Mouse (Mus musculus): Measurements from ENCODE around the gene Tuba1a. TPM values are rescaled to one million over a fixed set of nuclear protein-coding genes. Genes with fewer than 3 reads are reported as not detected.
"Not testable (repeated sequence)": the region's sequence is repeated elsewhere in the genome, so short reads cannot be mapped to it uniquely, and the experiment has no call there.

The Tuba1a gene
- total and polyA plus RNA-seq, 2 experiments from 2014 or later = 15,641 to 20,461 TPM

DNA sequence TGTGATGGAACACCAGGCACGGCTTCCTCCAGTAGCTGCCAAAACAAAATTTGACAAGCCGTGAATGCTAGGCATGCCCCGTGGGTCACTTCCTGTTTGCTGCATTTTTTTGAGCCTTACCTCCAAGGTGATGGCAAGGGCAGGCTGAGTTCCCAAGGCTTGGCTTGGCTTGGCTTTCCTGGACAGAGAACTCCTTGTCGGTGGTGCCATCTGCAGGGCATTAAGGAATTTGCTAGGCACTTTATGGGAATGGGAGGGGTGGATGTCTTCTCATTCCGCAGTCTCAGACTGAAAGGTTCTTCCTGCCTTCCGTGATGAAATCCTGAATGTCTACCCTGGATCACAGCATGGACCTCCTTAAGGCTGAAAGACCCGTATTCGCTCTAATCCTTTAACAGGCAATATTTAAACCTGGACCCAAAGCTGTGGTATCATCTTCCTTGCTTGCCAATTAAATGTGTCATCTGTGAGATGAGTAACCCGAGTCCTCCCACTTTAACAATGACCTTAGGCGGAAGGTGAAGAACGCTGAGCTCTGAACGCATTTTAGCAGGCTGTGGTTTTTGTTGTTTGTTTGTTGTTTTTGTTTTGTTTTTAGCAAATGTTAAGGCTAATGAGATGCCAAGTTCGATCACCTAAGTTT lies 24.8 kb downstream of the Tuba1a start:
- 0 out of 2 replicates have a peak, but pooled peaks cover 4% of the 10 kb centered on the region for H3K4me1 ChIP-seq (ENCODE audit: insufficient read depth, low read length)
- peaks cover 4% of the 10 kb centered on the region; the same call in 1 of the 2 replicates for H3K36me3 ChIP-seq (ENCODE audit: insufficient read depth, low read length)
- DNase-seq (ENCODE audit: low spot score) (peak; percentile 90), ATAC-seq (ENCODE audit: low FRiP score) (peak; percentile 69; the same call in 1 of the 2 replicates)
- peak overlapping the region; percentile 13; the same call in 1 of the 2 replicates for H3K4me2 ChIP-seq (ENCODE audit: low read depth, low read length, poor library complexity, severe bottlenecking)
- no peaks in the 10 kb centered on the region for H3K9me3 ChIP-seq (ENCODE audit: low read length)
- H3K9ac ChIP-seq (replicated peaks; ENCODE audit: low read length, poor library complexity, severe bottlenecking) = no peak overlapping the region
- TF ChIP-seq CTCF (IDR thresholded peaks at IDR 0.05) = peak; percentile 89
- no peaks in the 10 kb centered on the region for H3K27me3 ChIP-seq (ENCODE audit: insufficient read depth, low read length)
- no peak overlapping the region for H3K27ac ChIP-seq (ENCODE audit: low read depth, low read length)
- WGBS = 15% methylated on average over 13 of the region's 13 CpGs
- H3K4me3 ChIP-seq (ENCODE audit: low read depth, low read length) = no peak overlapping the region

DNA sequence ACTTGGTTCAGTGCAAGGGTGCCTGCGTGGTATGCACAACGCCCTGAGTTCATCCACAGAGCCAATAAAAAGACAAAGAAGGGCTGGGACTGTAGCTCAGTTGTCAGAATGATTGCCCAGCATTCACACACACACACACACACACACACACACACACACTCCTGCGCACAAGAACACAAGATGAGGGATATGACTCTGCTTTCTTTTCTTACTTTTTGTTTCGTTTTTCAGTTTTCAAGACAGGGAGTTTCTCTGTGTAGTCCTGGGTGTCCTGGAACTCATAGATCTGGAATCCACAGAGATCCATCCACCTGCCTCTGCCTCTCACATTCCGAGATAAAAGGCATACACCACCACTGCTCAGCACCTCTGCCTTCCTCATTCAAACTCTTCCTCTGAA lies 25.9 kb downstream of the Tuba1a start:
- no peak overlapping the region for H3K4me3 ChIP-seq (ENCODE audit: low read depth, low read length)
- no peak for TF ChIP-seq CTCF (IDR thresholded peaks at IDR 0.05)
- WGBS = 84% methylated on average over 5 of the region's 5 CpGs
- peaks cover 4% of the 10 kb centered on the region; the same call in 1 of the 2 replicates for H3K36me3 ChIP-seq (ENCODE audit: insufficient read depth, low read length)
- H3K27ac ChIP-seq (ENCODE audit: low read depth, low read length) = no peak overlapping the region
- H3K4me2 ChIP-seq (ENCODE audit: low read depth, low read length, poor library complexity, severe bottlenecking) = no peak overlapping the region
- DNase-seq (ENCODE audit: low spot score) = no peak
- H3K9me3 ChIP-seq (ENCODE audit: low read length) = no peaks in the 10 kb centered on the region
- 0 out of 2 replicates have a peak, but pooled peaks cover 4% of the 10 kb centered on the region for H3K4me1 ChIP-seq (ENCODE audit: insufficient read depth, low read length)
- ATAC-seq (ENCODE audit: low FRiP score) = no peak
- H3K9ac ChIP-seq (replicated peaks; ENCODE audit: low read length, poor library complexity, severe bottlenecking) = no peak overlapping the region
- H3K27me3 ChIP-seq (ENCODE audit: insufficient read depth, low read length) = no peaks in the 10 kb centered on the region

DNA sequence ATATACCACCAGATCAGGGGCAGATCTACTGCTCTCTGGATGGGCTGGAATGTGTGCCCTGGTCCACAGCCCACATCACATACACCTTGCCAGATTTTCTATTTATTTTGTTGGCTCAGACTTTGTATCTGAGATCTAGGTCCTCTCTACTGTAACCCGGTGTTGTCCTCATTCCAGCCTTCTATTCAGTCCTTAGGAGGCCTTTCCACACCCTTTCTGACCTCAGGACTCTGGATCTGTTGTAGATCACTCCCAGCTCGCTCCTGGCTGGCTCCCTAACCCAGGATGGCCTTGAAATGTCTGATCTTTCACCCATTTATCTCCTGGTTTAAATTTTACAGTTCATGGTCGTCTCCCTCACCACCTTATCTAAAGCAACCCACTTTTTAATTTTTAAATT lies 28.8 kb downstream of the Tuba1a start:
- Histone ChIP-seq H3K4me1 (ENCODE audit: insufficient read depth, low read length) (no peaks in the 10 kb centered on the region), H3K36me3 (ENCODE audit: insufficient read depth, low read length) (no peaks in the 10 kb centered on the region), H3K27ac (ENCODE audit: low read depth, low read length) (no peak overlapping the region), H3K4me2 (ENCODE audit: low read depth, low read length, poor library complexity, severe bottlenecking) (no peak overlapping the region), H3K27me3 (ENCODE audit: insufficient read depth, low read length) (no peaks in the 10 kb centered on the region), H3K9ac (replicated peaks; ENCODE audit: low read length, poor library complexity, severe bottlenecking) (no peak overlapping the region), H3K4me3 (ENCODE audit: low read depth, low read length) (no peak overlapping the region), H3K9me3 (ENCODE audit: low read length) (no peaks in the 10 kb centered on the region)
- no peak for TF ChIP-seq CTCF (IDR thresholded peaks at IDR 0.05)
- 71% methylated on average over 3 of the region's 3 CpGs for WGBS
- DNase-seq (ENCODE audit: low spot score) (no peak), ATAC-seq (ENCODE audit: low FRiP score) (no peak)

DNA sequence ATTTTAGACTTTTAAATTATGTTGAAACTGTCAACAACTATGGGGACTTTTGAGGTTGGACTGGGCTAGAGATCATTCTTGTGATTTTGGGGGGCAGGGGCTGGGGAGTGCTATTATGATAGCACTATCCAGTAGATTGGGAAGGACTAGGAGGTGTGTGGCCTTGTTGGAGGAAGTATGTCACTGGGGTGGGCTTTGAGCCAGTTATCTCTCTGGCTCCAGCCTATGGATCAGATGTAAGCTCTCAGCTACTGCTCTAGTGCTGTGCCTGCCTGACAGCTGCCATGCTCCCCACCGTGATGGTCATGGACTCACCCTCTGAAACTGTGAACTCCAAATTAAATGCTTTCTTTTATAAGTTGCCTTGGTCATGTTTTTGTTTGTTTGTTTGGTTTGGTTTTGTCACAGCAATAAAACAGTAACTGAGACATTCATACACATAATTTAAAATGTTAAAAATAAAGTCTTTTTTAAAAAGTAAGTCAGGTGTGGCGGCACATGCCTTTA lies 30.4 kb downstream of the Tuba1a start:
- TF ChIP-seq CTCF (IDR thresholded peaks at IDR 0.05) = no peak
- ATAC-seq (ENCODE audit: low FRiP score) (no peak), DNase-seq (ENCODE audit: low spot score) (no peak)
- Histone ChIP-seq H3K9ac (replicated peaks; ENCODE audit: low read length, poor library complexity, severe bottlenecking) (no peak overlapping the region), H3K36me3 (ENCODE audit: insufficient read depth, low read length) (no peaks in the 10 kb centered on the region), H3K27ac (ENCODE audit: low read depth, low read length) (no peak overlapping the region), H3K4me2 (ENCODE audit: low read depth, low read length, poor library complexity, severe bottlenecking) (no peak overlapping the region), H3K27me3 (ENCODE audit: insufficient read depth, low read length) (no peaks in the 10 kb centered on the region), H3K4me3 (ENCODE audit: low read depth, low read length) (no peak overlapping the region), H3K9me3 (ENCODE audit: low read length) (no peaks in the 10 kb centered on the region), H3K4me1 (ENCODE audit: insufficient read depth, low read length) (no peaks in the 10 kb centered on the region)
- 80% methylated on average over 2 of the region's 2 CpGs for whole genome bisulfite sequencing

DNA sequence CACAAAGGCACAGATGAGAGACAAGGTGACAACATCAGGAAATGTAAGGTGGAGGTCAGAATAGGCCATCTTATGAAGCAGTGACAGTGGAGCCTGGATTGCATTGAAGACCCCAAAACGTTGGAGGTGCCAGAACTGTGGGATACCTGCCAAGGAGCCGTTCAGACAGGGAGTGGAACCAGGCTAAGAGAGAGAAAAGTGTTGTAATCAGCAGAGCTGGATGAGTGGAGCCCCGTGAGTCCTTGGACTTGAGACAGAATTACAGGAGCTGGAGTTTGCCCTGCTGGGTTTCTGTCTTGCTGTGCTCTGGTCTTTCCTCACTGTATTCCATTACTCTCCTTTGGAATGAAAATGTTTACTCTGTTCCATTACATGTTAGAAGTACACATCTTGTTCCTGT lies 30.9 kb downstream of the Tuba1a start:
- Histone ChIP-seq H3K9ac (replicated peaks; ENCODE audit: low read length, poor library complexity, severe bottlenecking) (no peak overlapping the region), H3K27me3 (ENCODE audit: insufficient read depth, low read length) (no peaks in the 10 kb centered on the region), H3K4me1 (ENCODE audit: insufficient read depth, low read length) (no peaks in the 10 kb centered on the region), H3K9me3 (ENCODE audit: low read length) (no peaks in the 10 kb centered on the region), H3K4me3 (ENCODE audit: low read depth, low read length) (no peak overlapping the region), H3K4me2 (ENCODE audit: low read depth, low read length, poor library complexity, severe bottlenecking) (no peak overlapping the region), H3K36me3 (ENCODE audit: insufficient read depth, low read length) (no peaks in the 10 kb centered on the region), H3K27ac (ENCODE audit: low read depth, low read length) (no peak overlapping the region)
- DNase-seq (ENCODE audit: low spot score) (no peak), ATAC-seq (ENCODE audit: low FRiP score) (no peak)
- TF ChIP-seq CTCF (IDR thresholded peaks at IDR 0.05) = no peak
- 54% methylated on average over 3 of the region's 3 CpGs for WGBS

DNA sequence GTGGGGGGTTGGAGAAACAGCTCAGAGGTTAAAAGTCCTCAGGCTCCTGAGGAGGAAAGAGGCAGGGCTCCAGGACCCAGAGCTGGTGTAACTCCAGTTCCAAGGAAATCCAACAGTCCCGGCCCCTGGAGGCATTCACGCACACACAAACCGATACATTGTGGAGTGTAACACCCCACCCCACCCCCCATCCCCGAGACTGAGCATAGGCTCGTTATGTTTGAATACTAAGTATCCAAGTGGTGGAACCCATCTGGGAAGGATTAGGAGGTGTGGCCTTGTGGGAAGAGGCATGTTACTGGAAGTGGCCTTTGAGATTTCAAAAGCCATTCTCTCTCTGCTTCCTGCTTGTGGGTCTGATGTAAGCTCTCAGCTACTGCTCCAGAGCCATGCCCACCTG lies 32.0 kb downstream of the Tuba1a start:
- H3K4me2 ChIP-seq (ENCODE audit: low read depth, low read length, poor library complexity, severe bottlenecking) = no peak overlapping the region
- H3K36me3 ChIP-seq (ENCODE audit: insufficient read depth, low read length) = no peaks in the 10 kb centered on the region
- H3K9me3 ChIP-seq (ENCODE audit: low read length) = no peaks in the 10 kb centered on the region
- no peak for ATAC-seq (ENCODE audit: low FRiP score)
- H3K27ac ChIP-seq (ENCODE audit: low read depth, low read length) = no peak overlapping the region
- peaks cover 2% of the 10 kb centered on the region; the same call in 1 of the 2 replicates for H3K4me1 ChIP-seq (ENCODE audit: insufficient read depth, low read length)
- TF ChIP-seq CTCF (IDR thresholded peaks at IDR 0.05) = no peak
- no peak for DNase-seq (ENCODE audit: low spot score)
- WGBS = 83% methylated on average over 5 of the region's 5 CpGs
- no peaks in the 10 kb centered on the region for H3K27me3 ChIP-seq (ENCODE audit: insufficient read depth, low read length)
- H3K4me3 ChIP-seq (ENCODE audit: low read depth, low read length) = no peak overlapping the region
- no peak overlapping the region for H3K9ac ChIP-seq (replicated peaks; ENCODE audit: low read length, poor library complexity, severe bottlenecking)

DNA sequence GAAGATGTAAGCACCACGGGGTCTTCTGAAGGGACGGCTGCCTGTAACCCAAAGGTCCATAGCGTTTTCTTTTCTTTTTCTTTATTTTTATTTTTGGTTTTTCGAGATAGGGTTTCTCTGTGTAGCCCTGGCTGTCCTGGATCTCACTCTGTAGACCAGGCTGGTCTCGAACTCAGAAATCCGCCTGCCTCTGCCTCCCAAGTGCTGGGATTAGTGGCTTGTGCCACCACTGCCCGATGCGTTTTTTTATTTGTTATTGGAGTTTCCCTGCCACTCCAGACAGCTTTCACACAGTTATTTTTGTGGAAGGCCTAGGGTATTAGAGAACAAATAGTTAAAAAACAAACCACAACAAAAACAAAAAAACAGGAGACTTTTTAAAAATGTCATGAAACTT lies 35.0 kb downstream of the Tuba1a start:
- not testable (repeated sequence) for H3K36me3 ChIP-seq (ENCODE audit: insufficient read depth, low read length); ATAC-seq (ENCODE audit: low FRiP score); DNase-seq (ENCODE audit: low spot score)

More for the DNA sequence above, 35.0 kb downstream of the Tuba1a start:
- H3K27ac ChIP-seq (ENCODE audit: low read depth, low read length); H3K4me1 ChIP-seq (ENCODE audit: insufficient read depth, low read length); H3K27me3 ChIP-seq (ENCODE audit: insufficient read depth, low read length); H3K9me3 ChIP-seq (ENCODE audit: low read length): not testable (repeated sequence)
- 29% methylated on average over 8 of the region's 8 CpGs for whole genome bisulfite sequencing
- peak overlapping the region; percentile 91 for H3K4me3 ChIP-seq (ENCODE audit: low read depth, low read length)
- peak overlapping the region; percentile 49 for H3K4me2 ChIP-seq (ENCODE audit: low read depth, low read length, poor library complexity, severe bottlenecking)
- 0 out of 2 replicates have a peak overlapping the region, but pooled peaks have one; percentile 36 for H3K9ac ChIP-seq (replicated peaks; ENCODE audit: low read length, poor library complexity, severe bottlenecking)
